Mouse (Mus musculus): ENCODE results near the gene Tbc1d5.

The Tbc1d5 gene

GRCm38 (mm10) chr17:51043869-51044268 is 135.3 kb downstream of the Tbc1d5 start:
- DNase-seq (ENCODE audit: low read depth, low spot score), result no peak

GRCm38 (mm10) chr17:51040861-51041260 is 138.3 kb downstream of the Tbc1d5 start:
- no peak for DNase-seq (ENCODE audit: low read depth, low spot score)

- DNase-seq (ENCODE audit: low read depth, low spot score), result no peak
Observed at GRCm38 (mm10) chr17:51023227-51023626, 155.9 kb downstream of the Tbc1d5 start.

GRCm38 (mm10) chr17:51016384-51016783 is 162.8 kb downstream of the Tbc1d5 start:
- DNase-seq (ENCODE audit: low read depth, low spot score), result no peak

- DNase-seq (ENCODE audit: low read depth, low spot score), result no peak
Observed at GRCm38 (mm10) chr17:51013908-51014307, 165.2 kb downstream of the Tbc1d5 start.

DNA sequence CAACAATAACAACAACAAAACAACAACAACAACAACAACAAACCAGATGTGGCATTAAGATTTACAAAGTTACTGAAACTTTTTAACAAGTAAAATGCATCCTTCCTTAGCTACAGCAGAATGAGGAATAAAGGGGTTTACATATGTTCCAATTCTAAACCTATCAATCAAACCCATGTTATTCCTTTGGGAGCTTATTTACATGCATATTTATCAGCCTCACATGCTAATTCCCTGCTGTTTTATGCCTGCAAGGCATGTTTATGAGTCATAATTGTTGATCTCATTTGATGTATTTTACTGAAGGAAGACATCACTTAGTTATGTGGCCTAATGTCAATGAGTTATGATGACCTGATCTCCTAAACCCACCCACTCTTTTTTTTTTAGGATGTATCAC is 176.0 kb downstream of the Tbc1d5 start:
- DNase-seq (ENCODE audit: low read depth, low spot score), result no peak

DNA sequence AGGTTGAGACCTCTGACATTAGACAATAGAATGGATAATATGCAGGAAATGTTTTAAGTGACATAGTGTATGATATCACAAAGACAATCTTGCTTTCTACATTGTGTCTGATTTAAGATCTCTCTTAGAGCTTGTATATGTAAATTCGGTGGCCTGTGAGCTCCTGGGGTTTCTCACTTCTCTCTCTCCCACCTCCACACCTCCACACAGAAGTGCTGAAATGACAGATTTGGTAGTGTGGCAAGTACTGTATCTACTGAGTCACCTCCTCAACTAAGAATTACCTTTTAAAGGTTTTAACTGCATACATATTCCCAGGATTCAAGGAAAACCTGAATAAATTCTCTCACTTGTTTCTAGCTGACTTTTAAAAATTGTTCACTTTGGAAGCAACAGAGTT is 180.9 kb downstream of the Tbc1d5 start:
- DNase-seq (ENCODE audit: low read depth, low spot score), result no peak

- DNase-seq (ENCODE audit: low read depth, low spot score), result no peak
Observed at GRCm38 (mm10) chr17:50993294-50993993, 185.7 kb downstream of the Tbc1d5 start.

DNA sequence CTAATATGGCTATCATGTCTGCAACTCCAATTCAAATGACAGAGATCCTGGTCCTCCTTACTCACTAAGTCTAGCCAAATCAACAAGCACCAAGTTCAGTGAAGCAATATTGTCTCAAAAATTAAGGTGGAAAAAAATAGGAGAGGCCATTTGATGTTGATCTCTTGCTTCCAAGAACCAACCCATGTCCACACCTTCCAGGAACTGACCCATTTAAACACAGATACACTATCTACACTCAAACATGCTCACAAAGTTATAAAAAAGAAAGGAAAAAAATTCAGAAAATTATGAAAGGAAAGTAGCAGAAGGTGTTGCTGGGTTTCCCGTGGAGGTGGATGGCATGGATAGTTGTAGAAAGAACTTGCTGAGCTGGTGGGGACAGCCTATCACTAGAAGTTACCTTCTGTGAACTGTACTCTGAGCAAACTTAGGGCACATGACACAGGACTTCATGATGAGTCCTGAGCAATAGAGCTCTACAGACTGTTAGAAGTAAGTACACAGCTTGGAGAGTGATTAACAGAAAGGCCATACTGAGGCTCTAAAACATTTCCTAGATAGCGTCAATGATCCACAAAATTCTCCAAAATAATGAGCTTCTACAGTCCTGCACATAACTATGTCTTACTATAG is 188.3 kb downstream of the Tbc1d5 start:
- no peak for DNase-seq (ENCODE audit: low read depth, low spot score)

DNA sequence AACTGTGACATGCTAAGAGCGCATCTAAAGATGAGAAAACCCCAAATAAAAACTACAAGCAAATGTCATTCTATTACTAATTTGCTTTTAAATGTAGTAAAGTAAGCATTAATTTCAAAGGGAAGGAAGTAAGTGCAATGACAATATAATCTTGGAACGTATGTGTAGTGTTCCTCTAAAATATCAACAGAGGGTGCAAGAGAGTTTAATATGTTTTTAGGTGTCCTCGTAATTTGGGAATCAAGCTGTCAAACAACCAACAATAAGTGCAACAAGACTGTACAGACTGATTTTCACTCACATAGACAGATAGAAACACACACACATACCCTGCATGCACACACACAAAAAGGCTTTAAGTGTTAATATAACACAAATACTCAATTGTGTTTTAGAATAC is 191.2 kb downstream of the Tbc1d5 start:
- peak; percentile 14 for DNase-seq (ENCODE audit: low read depth, low spot score)

- DNase-seq (ENCODE audit: low read depth, low spot score), result no peak
Observed at GRCm38 (mm10) chr17:50981933-50982332, 197.2 kb downstream of the Tbc1d5 start.

DNA sequence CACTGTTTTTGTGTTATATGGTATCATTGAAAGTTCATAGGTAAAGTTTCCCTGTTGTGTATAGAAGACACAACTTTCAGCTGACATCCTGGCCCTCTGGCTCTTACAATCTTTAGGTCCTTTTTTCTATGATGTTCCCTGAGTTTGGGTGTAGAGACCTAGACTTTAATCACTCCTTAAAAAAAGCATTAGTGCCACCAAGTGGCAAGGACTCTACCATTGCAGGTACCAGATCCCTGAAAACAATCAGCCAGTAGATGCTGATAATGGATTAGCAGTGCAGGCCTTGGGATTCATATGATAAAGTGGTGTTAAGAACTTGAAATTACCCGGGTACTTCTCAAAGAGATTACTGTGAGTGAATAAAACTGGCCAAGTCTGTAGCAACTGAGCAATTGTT is 207.0 kb downstream of the Tbc1d5 start:
- DNase-seq (ENCODE audit: low read depth, low spot score), result no peak

DNA sequence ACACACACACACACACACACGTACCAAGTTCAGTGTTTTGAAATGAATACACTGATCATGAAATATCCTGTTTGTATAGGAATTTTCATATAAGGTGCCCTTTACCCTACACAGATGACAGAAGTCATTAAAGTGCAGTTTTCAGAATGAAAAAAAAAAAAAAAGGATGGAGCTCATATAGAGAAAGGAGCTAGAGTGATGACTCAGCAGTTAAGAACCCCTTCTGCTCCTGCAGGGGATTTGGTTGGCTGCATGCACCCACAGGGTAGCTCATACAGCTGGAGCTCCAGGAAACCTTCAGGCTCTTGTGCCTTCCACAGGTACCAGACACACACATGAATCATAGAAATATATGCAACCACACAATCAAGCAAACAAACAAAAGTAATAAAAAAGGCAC is 213.0 kb downstream of the Tbc1d5 start:
- no peak for DNase-seq (ENCODE audit: low read depth, low spot score)

- peak; percentile 42 for DNase-seq (ENCODE audit: low read depth, low spot score)
Observed at GRCm38 (mm10) chr17:50954313-50954712, 224.8 kb downstream of the Tbc1d5 start.

- no peak for DNase-seq (ENCODE audit: low read depth, low spot score)
Observed at GRCm38 (mm10) chr17:50922308-50922707, 256.8 kb downstream of the Tbc1d5 start.

DNA sequence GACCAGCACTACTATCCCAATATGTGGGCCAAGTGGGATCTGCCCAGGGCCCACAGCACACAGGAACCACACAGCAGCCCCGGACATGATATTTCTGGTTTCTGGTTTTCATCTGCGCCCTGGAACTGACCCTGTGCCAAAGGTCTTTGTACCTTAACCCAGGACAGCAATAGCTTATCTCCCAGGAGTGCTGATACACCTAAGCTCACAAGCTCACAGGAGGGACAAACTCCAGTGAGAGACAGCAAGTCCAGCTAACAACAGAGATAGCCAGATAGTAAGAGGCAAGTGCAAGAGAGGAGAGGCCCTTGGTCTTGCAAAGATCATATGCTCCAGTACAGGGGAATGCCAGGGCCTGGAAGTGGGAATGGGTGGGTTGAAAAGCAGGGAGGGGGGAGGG is 263.9 kb downstream of the Tbc1d5 start:
- DNase-seq (ENCODE audit: low read depth, low spot score), result no peak

GRCm38 (mm10) chr17:50908568-50909335 is 270.4 kb downstream of the Tbc1d5 start:
- DNase-seq (ENCODE audit: low read depth, low spot score), result no peak

DNA sequence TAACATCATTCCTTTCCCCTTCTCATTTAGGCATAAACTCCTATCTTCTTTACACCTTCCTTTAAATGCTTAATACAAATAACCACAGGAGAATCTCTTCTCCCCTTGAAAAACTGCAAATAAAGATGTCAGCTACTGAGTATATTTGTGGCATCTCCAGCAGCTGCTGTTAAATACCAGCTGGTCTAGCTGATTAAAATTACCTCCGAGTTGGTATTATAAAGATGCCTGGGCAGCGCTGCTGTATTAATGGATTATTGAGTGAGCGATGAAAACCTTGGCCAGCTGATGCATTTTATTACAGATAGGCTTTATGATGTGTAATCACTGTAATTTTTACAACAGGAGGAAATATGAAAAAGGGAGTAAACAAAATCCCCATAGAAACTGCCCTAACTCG is 271.0 kb downstream of the Tbc1d5 start:
- no peak for DNase-seq (ENCODE audit: low read depth, low spot score)

GRCm38 (mm10) chr17:50906630-50907029 is 272.5 kb downstream of the Tbc1d5 start:
- no peak for DNase-seq (ENCODE audit: low read depth, low spot score)

DNA sequence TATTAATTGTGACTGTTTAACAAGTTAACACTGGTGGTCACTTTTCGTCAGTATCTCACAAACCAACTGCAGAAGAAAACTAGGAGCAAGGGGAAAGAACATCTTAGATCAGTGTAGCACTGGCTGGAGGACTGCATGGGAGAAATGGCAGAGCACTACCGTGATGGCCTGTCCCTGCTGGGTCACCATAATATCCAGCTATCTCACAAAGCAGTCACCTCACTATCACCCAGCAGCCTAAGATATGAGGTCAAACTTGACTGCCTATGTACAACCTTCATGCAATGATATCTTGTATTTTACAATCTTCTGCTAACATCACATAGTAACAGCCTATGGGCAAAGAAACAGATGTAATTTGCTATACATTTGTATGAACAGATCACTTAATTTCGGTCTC is 274.7 kb downstream of the Tbc1d5 start:
- no peak for DNase-seq (ENCODE audit: low read depth, low spot score)

GRCm38 (mm10) chr17:50897867-50898266 is 281.3 kb downstream of the Tbc1d5 start:
- no peak for DNase-seq (ENCODE audit: low read depth, low spot score)

- no peak for DNase-seq (ENCODE audit: low read depth, low spot score)
Observed at GRCm38 (mm10) chr17:50889475-50889874, 289.7 kb downstream of the Tbc1d5 start.

- no peak for DNase-seq (ENCODE audit: low read depth, low spot score)
Observed at GRCm38 (mm10) chr17:50879910-50880309, 299.2 kb downstream of the Tbc1d5 start.
